Mouse (Mus musculus): ENCODE results near the gene Kdelc2.

DNA sequence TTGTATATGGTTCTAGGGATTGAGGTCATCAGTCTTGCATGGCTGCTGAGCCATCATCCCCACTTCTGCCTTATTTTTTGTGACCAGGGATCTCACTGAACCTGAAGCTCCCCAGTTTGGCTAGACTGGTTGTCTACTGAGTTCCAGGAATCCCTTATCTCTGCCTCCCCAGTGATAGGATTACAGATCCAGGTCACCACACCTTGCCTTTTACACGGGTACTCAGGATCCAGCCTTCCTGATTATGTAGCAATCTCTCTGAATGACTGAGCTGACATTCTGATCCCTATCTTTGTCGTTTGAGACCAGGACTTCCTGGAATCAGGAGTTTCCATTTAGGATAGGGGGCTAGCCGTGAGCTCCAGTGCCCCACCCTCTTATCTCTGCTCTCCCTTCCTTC lies 12.5 kb upstream of the Kdelc2 start:
- TF ChIP-seq POLR2A (IDR thresholded peaks at IDR 0.05; ENCODE audit: control insufficient read depth, extremely low read depth, insufficient read depth, low read length, poor library complexity) (no peak), CTCF (IDR thresholded peaks at IDR 0.05; ENCODE audit: borderline replicate concordance, control insufficient read depth, extremely low read depth, insufficient read depth, low read length, poor library complexity) (no peak)
